Mouse (Mus musculus): ENCODE measurements around the gene Map4.
A peak's percentile ranks its signal among the peaks of the same experiment; 100 is the strongest.

Gene Map4

DNA sequence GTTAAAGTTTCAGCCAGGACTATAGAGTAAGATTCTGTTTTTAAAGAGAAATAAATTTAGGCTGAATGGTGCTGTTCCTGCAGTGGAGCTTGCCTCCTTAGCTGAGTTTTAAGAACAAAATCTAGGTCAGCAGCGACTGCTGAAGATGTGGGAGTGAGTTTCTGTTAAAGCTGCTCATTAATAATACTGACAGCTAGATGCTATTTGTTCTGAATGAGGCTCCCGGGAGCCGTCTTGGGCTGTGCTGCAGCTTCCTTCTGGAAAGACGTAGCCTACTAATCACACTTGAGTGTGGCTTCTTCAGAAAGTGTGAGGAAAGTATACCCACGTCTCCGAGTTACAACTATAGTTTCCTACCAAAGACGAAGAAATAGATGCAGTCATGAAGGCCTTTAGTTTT, 88.0 kb downstream of the Map4 start:
- DNase-seq: peak; percentile 47

DNA sequence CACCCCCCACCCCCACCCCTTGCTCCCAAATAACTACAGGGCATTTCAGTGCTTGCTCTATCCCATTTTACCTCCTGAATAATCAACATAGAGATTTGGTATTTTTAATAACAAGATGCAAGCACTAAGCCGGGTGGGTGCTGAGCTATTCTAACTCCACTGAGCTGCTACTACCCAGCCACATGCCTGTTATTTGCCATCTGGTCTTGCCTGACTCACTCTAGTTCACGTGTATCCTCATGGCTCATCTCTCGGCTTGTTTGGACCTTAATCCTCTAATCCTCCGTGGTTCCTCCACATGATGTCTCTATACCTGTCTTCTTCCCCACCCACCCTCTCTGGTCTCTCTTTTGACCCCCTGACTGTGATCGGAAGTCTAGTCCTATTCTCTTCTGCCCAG, 89.1 kb downstream of the Map4 start:
- no peak for DNase-seq

DNA sequence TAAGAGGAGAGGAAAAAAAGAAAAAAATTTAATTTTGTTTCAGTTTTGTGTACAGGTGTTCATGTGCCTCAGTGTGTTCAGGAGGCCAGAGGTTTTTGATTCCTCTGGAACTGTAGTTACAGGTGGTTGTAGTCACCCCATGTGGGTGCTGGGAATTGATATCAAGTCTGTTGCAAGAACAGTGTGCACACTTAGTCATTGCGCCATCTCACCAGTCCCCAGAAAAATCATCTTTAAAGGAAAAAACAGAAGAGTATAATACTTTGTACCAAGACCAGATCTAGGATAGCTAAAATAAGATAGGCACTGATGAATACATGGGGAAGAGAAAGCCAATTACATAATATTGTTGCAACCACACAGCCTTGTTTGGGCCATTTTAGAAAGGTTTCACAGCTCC, 90.2 kb downstream of the Map4 start:
- no peak for DNase-seq

DNA sequence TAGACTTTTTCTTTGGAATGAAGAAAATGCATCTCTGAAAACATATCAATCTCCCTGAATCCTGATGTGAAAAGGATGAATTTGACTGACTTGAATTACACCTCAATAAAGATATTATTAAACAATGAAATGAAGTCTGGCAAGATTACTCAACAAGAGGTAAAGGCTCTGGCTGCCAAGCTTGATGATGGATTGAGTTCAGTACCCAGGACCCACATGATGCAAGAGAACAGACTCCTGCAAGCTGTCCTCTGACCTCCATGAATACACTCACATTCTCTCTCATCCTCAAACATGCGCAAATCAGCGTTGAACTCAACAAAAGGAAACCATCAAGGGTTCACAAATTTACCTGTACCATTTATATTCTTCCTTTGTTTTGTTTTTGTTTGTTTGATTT, 90.9 kb downstream of the Map4 start:
- no peak for DNase-seq

DNA sequence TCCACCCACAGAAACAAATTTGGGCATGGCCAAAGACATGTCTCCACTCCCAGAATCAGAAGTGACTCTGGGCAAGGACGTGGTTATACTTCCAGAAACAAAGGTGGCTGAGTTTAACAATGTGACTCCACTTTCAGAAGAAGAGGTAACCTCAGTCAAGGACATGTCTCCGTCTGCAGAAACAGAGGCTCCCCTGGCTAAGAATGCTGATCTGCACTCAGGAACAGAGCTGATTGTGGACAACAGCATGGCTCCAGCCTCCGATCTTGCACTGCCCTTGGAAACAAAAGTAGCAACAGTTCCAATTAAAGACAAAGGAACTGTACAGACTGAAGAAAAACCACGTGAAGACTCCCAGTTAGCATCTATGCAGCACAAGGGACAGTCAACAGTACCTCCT, 103.8 kb downstream of the Map4 start:
- no peak for DNase-seq

DNA sequence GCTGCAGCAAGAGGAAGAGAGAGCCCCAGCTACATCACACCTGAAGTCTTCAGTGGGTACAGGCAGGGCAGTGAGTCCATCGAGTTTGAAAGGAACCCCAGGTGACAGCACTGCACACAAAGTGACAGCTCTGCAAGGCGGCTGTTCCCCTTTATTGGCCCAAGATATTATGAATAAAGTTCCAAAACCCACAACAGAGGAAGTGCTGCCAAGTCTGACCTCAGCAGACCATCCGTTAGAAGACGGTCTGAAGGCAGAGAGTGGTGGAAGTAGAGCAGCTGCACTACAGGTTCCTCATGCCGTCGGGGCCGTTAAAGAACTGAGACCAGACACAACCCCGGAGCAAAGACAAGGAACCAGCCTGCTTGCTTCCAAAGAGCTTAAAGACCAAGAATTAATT, 106.6 kb downstream of the Map4 start:
- DNase-seq: no peak

DNA sequence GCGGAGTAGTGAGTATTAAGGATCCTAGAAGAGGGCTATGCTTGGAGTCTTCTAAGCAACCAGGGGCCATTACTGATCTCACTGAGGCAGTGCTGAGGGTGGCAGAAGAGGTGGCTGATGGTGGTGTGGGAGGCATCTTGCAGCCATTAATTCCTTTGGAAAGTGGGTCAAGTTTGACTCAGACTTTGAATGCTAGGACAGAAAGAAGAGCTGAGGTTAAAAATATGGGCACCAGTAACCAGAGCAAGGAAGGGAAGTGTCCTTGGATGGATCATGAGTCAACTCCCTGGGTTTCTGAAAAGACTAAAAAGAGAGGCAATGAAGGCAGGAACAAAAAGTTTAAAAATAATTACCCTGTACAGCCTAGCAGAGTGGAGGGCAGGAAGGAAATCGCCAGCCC, 107.2 kb downstream of the Map4 start:
- no peak for DNase-seq

DNA sequence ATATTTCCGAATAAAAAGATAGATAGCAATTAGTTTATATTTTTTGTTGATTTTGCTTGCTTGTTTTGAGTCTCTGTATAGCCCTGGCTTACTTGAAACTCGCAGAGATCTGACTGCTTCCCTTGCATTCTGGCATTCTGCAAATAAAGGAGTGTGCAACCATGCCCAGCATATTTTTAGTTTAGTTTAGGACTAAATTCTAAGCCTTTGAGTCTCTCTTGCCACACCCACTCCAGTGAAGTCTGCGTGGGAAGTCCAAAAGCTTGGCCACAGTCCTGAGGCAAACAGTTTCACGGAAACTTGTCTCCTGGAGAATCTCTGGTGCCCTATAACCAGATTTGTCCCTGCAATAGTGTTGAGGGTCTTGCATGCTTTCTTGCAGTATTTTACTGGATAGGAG, 113.1 kb downstream of the Map4 start:
- no peak for DNase-seq

DNA sequence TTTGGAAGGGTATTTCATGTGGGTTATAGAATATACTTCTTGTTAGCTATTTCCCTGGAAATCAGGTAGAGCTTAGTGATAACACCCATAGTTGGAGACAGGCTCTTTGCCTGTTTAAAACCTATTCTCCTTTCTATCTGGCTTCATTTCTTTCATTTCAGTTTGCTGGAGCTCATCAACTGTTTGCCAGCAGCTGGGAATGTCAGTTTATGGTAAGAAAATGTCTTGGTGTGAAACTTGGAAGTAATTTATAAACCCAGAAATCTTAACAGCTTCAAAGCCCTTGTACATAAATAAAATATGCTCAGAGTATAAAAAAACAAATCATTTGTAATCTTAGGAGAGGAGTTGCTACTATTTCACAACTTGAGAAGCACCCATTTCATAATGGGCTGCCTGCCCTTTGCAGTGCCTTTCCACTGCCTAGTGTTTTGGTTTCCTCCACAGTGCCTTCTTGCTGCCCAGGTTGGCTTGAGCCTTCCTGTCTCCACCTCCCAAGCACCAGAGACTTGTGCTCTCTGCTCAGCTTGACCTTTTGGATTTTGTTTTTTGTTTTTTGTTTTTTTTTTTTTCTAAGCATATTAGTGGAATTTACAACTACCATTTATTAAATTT, 114.6 kb downstream of the Map4 start:
- DNase-seq: no peak

DNA sequence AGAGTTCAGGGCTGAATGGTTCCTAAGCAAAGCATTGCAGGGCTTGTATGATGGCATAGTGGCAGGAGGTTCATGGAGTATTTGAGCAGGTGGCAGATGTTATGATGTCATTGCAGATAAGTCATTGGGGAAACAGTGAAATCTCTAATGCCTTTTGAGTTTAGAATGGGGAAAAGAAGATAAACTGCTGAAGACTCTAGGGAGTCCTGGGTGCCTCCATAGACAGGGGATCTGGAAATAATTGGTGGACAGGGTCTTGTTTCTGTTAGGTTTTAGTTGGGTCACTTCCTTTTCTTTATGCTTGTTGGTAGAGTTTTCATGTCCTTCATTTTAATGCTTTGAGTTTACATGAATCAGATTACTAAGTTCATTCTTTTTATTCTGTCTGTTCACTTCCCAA, 116.0 kb downstream of the Map4 start:
- DNase-seq: no peak

DNA sequence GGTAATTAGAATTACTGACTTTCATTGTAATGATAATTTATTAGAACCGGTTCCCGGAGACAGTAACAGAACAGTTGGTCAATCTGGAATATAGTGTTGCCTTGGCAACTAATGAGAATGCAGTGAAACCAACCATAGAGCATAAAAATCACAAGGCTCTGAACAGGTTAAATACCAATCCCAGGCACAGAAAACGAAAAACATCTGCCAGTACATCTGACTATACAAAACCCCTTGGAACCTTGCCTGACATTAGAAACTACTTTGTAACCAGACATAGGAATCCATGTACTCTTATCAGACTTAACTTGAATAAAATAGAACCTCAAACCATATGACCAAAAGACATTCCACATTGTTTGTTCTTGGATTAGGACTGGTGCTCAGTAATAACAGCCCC, 116.6 kb downstream of the Map4 start:
- DNase-seq: peak; percentile 47

DNA sequence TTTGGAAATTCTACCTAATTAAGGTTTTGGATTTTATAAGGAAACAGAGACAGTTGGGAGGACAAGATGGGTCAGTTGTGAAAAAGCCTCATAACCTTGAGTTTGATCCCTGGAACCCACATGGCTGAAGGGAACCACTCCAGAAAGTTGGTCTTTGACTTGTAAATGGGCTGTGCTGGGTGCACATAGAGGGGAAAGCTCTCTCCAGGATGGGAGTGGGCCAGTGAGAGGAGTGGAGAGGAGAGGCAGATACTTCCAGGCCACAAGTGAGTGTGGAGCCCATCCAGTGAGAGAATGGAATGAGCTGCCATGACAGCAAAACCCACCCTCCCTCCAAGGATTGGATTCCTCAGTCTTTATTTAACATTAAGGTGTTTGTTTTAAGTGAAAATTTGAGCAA, 119.9 kb downstream of the Map4 start:
- no peak for DNase-seq

DNA sequence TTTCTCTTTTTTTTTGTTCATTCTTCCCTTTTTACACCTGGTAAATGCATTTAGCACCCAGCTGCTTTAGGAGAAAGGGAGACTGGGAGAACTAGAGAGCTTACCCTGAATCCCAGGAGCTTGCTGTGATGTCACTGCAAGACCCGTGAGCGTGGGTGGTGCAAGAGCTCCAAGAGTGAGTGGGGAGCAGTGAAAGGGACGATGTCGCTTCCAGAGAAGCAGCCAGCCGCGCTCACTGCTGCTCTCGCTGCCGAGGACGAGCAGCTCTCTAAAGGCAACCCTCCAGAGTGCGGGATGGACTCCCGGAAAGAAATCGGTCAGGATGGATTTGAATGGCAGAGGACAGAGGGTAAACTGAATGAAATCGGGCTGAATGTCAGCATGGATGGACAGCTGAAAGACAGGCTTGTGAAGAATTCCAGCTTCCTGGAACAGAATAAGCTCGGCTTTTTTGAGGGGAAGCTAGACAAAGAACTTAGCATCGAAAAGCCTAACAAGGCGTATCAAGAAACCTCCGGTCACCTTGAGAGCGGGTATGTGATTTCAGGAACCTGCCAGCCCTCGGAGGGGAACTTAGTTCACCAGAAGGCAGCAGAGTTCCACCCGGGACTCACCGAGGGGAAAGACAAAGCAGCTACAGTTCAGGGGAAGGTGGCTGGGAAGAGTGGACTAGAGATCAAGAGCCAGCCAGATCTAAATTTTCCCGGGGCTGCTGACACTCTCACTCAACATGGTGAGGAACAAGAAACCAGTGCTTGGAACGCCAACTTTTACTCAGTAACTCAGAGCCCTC, 120.8 kb downstream of the Map4 start:
- DNase-seq: peak; percentile 52

DNA sequence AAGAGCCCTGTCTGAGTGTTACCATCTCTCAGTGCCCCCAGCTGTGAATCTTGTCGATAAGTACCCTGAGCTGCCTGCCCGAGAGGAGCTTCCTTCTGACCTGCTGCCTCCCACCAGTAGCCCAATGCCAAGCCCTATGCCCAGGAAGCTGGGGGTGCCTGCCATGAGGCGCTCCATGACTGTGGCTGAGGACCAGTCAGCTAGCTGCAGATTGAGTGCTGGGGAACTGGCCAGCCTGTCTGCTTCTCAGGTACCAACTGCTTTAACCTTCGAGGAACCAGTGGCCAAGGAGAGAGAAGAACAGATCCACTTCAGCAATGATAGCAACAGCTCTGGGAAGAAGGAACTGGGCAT, 121.7 kb downstream of the Map4 start:
- no peak for DNase-seq

DNA sequence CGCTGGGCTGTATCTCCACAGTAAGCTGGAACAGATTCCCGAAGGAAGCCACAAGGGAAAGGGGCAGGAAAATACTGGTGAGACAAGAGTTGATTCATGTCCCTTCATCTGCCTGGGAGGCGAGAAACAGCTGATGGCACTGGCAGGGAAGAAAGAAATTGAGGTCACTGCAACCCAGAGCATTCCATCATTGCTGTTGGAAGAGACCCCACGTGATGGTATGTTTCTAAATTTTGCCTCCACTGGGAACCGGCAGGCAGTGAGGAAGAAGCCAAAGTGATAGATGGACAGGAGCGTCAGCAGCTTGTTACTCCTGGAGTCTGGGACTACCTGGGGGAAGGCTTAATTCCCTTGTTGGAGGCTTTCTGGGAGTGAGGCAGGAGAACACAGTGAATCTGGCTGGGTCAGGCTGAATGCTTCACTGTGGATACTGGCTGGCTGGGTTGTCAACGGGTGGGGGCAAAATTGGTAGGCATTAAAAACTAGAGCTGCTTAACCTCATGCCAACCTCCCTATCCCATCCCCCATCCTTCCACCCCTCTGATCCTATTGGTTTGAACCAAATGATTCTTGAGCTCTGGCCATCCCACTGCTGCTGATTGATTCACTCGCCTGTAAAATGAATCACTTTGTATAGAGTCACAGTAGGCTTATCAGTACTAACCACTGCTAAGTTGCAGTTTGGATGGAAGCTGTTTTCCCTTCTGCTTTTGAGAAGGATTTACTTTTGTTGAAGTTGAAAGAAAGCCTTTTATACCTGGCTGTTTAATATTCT, 122.2 kb downstream of the Map4 start:
- peak; percentile 68 for DNase-seq

DNA sequence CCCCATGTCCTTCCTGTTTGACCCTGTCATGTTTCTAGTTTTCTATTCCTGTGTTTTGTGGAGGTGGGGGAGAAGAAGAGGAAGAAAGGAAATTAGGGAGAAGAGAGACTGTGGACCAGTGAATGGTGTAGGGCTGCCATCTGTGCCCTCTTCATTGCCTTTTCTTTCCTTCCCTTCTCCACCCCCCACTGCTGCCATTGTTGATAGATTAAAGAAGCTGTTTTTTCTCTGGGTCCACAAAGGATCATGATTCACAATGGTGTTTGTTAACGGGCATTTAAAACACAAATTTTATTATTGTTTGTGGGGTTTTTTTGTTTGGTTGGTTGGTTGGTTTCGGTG, 122.8 kb downstream of the Map4 start:
- DNase-seq: peak; percentile 46

DNA sequence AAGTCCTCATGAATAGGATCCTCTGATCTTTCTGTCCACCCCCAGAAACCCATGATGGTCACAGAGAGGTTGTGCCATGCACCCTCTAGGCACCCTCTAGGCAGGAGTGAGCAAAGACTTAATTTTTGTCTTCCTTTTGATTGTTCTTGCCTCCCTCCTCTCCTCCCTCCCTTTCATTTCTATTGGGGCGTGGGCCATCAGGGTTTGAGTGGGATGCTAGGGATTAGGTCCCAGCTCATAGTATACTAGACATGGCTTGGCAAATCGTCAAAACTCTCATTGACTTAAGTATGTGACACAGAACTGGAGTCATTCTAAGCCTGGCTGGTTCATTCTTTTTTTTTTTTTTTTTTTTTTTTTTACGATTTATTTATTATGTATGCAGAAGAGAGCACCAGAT, 123.5 kb downstream of the Map4 start:
- DNase-seq: no peak

DNA sequence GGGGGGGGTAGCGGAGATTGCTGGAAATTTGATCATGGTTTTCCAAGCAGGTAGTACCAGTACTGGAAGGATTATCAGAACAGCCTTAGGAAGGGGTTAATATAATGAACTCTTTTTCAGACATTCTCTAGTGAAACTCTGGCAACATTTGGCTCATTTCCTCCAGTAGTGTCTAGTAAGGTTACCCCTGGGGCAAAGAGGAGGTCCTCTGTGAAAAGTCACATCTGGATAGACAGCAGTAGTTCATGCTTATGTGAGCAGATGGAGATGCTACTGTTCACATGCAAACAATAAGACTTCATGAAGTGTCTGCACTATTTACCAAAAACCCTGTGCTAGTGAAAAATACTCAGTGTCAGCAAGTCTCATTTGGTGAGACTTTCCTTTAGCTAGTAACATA, 125.9 kb downstream of the Map4 start:
- no peak for DNase-seq

DNA sequence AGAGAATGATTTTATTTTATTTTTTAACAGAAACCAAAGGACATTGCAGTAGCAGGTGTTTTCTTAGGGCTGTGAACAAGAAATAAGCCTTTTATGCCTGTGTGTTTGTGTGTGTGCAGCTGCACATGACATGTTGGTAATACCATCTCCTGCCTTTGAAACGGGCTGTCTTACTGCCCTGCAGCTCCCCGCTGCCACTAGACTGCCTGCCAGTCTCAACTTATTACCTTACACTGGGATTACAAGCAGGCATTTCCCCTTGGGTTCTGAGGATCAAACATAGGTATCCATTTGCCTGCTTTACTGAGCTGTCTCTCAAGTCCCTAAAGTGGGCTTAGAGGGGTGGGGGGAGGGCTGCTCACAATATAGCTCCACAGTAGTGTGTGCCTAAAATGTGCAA, 129.5 kb downstream of the Map4 start:
- DNase-seq: no peak

DNA sequence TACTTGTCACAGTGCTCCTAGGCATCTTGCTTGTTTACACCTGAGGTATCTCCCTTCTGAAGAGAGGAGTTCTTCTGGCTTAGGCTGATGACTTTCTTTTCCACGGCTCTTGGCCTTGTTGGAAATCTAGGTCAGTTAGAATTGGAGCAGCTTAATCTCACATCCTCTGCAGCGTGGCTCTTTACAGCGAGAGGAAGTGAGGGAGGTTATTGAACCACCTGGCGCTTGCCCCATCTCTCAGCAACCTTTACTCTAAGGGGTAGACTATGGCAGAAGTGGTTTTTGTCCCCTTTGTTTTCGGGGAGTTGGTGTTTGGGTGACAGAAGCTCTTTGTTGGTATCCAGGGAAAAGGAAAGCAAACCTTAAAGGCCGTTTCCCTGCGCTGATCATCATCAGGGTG, 131.1 kb downstream of the Map4 start:
- DNase-seq: no peak

DNA sequence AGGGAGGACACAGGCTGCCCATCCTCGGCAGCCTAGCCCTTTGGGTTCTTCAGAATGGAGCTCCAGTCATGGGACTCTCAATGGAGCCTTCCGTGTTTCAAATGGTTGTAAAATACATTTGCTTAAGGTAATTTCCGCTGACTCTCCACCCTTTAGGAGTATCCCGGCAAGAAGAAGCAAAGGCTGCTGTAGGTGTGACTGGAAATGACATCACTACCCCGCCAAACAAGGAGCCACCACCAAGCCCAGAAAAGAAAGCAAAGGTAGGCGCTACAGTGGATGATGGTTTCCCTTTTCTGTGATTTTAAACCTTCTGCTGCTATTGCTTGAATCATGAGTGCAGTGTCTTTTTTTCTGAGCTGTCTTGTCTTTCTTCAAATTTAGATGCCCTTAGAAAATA, 131.6 kb downstream of the Map4 start:
- DNase-seq: no peak

DNA sequence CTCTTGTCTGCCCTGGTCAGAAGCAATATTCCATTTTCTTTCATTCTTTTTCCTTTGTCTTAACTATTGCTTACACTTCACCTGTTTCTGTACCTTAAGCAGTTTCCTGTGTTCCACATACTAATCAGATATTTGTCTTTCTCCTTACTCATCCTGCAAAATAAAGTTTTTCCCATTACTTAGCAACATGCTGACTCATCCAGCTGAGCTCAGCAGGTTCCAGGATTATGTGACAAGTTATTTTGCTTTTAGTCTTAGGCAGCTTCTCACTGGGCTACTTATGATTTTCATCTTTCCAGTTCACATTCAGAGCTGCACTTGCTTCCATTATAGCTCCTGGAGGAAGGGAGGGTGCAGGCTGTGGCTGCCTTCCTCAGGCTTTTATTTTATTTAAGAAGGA, 133.4 kb downstream of the Map4 start:
- DNase-seq: no peak

DNA sequence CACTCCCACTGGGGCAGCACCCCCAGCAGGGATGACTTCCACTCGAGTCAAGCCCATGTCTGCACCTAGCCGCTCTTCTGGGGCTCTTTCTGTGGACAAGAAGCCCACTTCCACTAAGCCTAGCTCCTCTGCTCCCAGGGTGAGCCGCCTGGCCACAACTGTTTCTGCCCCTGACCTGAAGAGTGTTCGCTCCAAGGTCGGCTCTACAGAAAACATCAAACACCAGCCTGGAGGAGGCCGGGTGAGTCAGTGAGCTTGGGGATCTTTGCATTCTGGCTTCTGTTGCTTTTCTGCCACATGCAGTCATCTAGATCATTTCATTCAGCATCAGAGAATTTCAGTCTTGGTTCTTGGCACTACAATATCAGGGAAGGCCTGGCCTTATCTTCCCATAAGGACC, 137.5 kb downstream of the Map4 start:
- DNase-seq: no peak

DNA sequence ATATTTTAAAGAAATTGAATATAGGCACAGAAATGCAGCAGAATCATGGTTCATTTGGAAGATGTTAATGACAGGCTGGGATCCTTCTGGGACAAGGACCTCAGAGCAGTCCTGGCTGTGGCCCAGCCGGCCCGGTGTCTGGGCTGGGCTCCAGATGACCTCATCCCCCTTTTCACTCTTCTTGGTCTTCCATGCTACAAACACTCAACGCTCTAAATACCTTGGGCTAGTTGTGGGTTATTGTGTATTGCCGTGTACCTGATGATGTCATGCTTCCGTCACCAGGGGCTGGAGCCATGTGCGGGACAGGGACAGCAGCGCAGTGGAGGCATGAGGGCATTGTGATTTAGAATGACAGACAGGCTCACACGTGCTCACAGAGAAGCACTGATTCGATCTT, 139.1 kb downstream of the Map4 start:
- DNase-seq: no peak

DNA sequence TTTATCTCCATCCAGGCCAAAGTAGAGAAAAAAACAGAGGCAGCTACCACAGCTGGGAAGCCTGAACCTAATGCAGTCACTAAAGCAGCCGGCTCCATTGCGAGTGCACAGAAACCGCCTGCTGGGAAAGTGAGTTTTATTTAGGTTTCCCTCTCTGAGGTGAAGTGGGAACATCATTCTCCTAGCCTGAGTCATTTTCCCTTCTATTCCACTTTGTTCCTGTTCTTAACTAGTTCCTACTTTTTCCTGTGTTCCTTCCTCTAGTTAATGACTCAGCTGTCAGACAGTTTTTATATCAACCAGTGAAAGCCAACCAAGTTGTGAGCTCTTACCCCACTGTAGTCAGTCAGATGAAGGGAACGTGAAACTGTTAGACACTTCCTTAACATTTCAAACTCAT, 139.8 kb downstream of the Map4 start:
- no peak for DNase-seq
